Mouse (Mus musculus): ENCODE results near the gene Galnt10. TPM values are rescaled to one million over a fixed set of nuclear protein-coding genes. Genes with fewer than 3 reads are reported as not detected.

Galnt10 gene
- polyA plus RNA-seq, 1 experiment, result 37.0 TPM

GRCm38 (mm10) chr11:57605086-57605485, 40.2 kb upstream of the Galnt10 start:
- Histone ChIP-seq H3K36me3 (ENCODE audit: control insufficient read depth, insufficient read depth, low read length) (no peaks in the 10 kb centered on the region), H3K4me3 (ENCODE audit: low read depth, low read length) (no peak overlapping the region), H3K27me3 (ENCODE audit: control insufficient read depth, insufficient read depth, low read length) (no peaks in the 10 kb centered on the region), H3K27ac (ENCODE audit: insufficient read depth, low read depth, low read length) (no peak overlapping the region), H3K4me1 (ENCODE audit: control insufficient read depth, insufficient read depth, insufficient read length, low read length) (no peaks in the 10 kb centered on the region)
- WGBS, result 65% methylated on average over 5 of the region's 5 CpGs
- TF ChIP-seq POLR2A (IDR thresholded peaks at IDR 0.05; ENCODE audit: low read depth, low read length) (no peak), CTCF (IDR thresholded peaks at IDR 0.05; ENCODE audit: extremely low read depth, insufficient read length, insufficient replicate concordance, low read depth, low read length) (no peak)

GRCm38 (mm10) chr11:57605660-57606059, 39.6 kb upstream of the Galnt10 start:
- Histone ChIP-seq H3K27me3 (ENCODE audit: control insufficient read depth, insufficient read depth, low read length) (no peaks in the 10 kb centered on the region), H3K27ac (ENCODE audit: insufficient read depth, low read depth, low read length) (no peak overlapping the region), H3K4me3 (ENCODE audit: low read depth, low read length) (no peak overlapping the region), H3K4me1 (ENCODE audit: control insufficient read depth, insufficient read depth, insufficient read length, low read length) (no peaks in the 10 kb centered on the region), H3K36me3 (ENCODE audit: control insufficient read depth, insufficient read depth, low read length) (no peaks in the 10 kb centered on the region)
- TF ChIP-seq POLR2A (IDR thresholded peaks at IDR 0.05; ENCODE audit: low read depth, low read length), result no peak
- TF ChIP-seq CTCF (IDR thresholded peaks at IDR 0.05; ENCODE audit: extremely low read depth, insufficient read length, insufficient replicate concordance, low read depth, low read length), result no peak
- WGBS, result 88% methylated on average over 3 of the region's 3 CpGs

GRCm38 (mm10) chr11:57614502-57614901, 30.7 kb upstream of the Galnt10 start:
- TF ChIP-seq POLR2A (IDR thresholded peaks at IDR 0.05; ENCODE audit: low read depth, low read length) (no peak), CTCF (IDR thresholded peaks at IDR 0.05; ENCODE audit: extremely low read depth, insufficient read length, insufficient replicate concordance, low read depth, low read length) (no peak)
- Histone ChIP-seq H3K27ac (ENCODE audit: insufficient read depth, low read depth, low read length) (no peak overlapping the region), H3K36me3 (ENCODE audit: control insufficient read depth, insufficient read depth, low read length) (no peaks in the 10 kb centered on the region), H3K4me1 (ENCODE audit: control insufficient read depth, insufficient read depth, insufficient read length, low read length) (peaks cover 4% of the 10 kb centered on the region; the same call in 1 of the 2 replicates), H3K4me3 (ENCODE audit: low read depth, low read length) (no peak overlapping the region), H3K27me3 (ENCODE audit: control insufficient read depth, insufficient read depth, low read length) (no peaks in the 10 kb centered on the region)
- WGBS, result 85% methylated on average over 9 of the region's 9 CpGs

- Histone ChIP-seq H3K36me3 (ENCODE audit: control insufficient read depth, insufficient read depth, low read length) (no peaks in the 10 kb centered on the region), H3K4me3 (ENCODE audit: low read depth, low read length) (no peak overlapping the region), H3K4me1 (ENCODE audit: control insufficient read depth, insufficient read depth, insufficient read length, low read length) (peaks cover 4% of the 10 kb centered on the region; the same call in 1 of the 2 replicates), H3K27me3 (ENCODE audit: control insufficient read depth, insufficient read depth, low read length) (no peaks in the 10 kb centered on the region), H3K27ac (ENCODE audit: insufficient read depth, low read depth, low read length) (no peak overlapping the region)
- TF ChIP-seq CTCF (IDR thresholded peaks at IDR 0.05; ENCODE audit: extremely low read depth, insufficient read length, insufficient replicate concordance, low read depth, low read length) (no peak), POLR2A (IDR thresholded peaks at IDR 0.05; ENCODE audit: low read depth, low read length) (no peak)
- 68% methylated on average over 9 of the region's 9 CpGs for WGBS
Measured at GRCm38 (mm10) chr11:57615286-57615685, 30.0 kb upstream of the Galnt10 start.

- Histone ChIP-seq H3K4me1 (ENCODE audit: control insufficient read depth, insufficient read depth, insufficient read length, low read length) (peaks cover 4% of the 10 kb centered on the region; the same call in 1 of the 2 replicates), H3K27ac (ENCODE audit: insufficient read depth, low read depth, low read length) (no peak overlapping the region), H3K27me3 (ENCODE audit: control insufficient read depth, insufficient read depth, low read length) (no peaks in the 10 kb centered on the region), H3K4me3 (ENCODE audit: low read depth, low read length) (no peak overlapping the region), H3K36me3 (ENCODE audit: control insufficient read depth, insufficient read depth, low read length) (no peaks in the 10 kb centered on the region)
- WGBS, result 67% methylated on average over 13 of the region's 13 CpGs
- no peak for TF ChIP-seq POLR2A (IDR thresholded peaks at IDR 0.05; ENCODE audit: low read depth, low read length)
- no peak for TF ChIP-seq CTCF (IDR thresholded peaks at IDR 0.05; ENCODE audit: extremely low read depth, insufficient read length, insufficient replicate concordance, low read depth, low read length)
Measured at GRCm38 (mm10) chr11:57615871-57616270, 29.4 kb upstream of the Galnt10 start.

GRCm38 (mm10) chr11:57617526-57618264, 27.5 kb upstream of the Galnt10 start:
- WGBS, result 19% methylated on average over 15 of the region's 15 CpGs
- TF ChIP-seq POLR2A (IDR thresholded peaks at IDR 0.05; ENCODE audit: low read depth, low read length) (no peak), CTCF (IDR thresholded peaks at IDR 0.05; ENCODE audit: extremely low read depth, insufficient read length, insufficient replicate concordance, low read depth, low read length) (peak; percentile 65; the same call in 1 of the 2 replicates)
- Histone ChIP-seq H3K27ac (ENCODE audit: insufficient read depth, low read depth, low read length) (no peak overlapping the region), H3K27me3 (ENCODE audit: control insufficient read depth, insufficient read depth, low read length) (no peaks in the 10 kb centered on the region), H3K4me3 (ENCODE audit: low read depth, low read length) (no peak overlapping the region), H3K36me3 (ENCODE audit: control insufficient read depth, insufficient read depth, low read length) (no peaks in the 10 kb centered on the region), H3K4me1 (ENCODE audit: control insufficient read depth, insufficient read depth, insufficient read length, low read length) (peaks cover 4% of the 10 kb centered on the region; the same call in 1 of the 2 replicates)

GRCm38 (mm10) chr11:57621472-57621871, 23.8 kb upstream of the Galnt10 start:
- Histone ChIP-seq H3K27me3 (ENCODE audit: control insufficient read depth, insufficient read depth, low read length) (no peaks in the 10 kb centered on the region), H3K36me3 (ENCODE audit: control insufficient read depth, insufficient read depth, low read length) (no peaks in the 10 kb centered on the region), H3K4me1 (ENCODE audit: control insufficient read depth, insufficient read depth, insufficient read length, low read length) (peaks cover 8% of the 10 kb centered on the region; the same call in 1 of the 2 replicates), H3K4me3 (ENCODE audit: low read depth, low read length) (no peak overlapping the region), H3K27ac (ENCODE audit: insufficient read depth, low read depth, low read length) (no peak overlapping the region)
- WGBS, result 83% methylated on average over 3 of the region's 3 CpGs
- TF ChIP-seq CTCF (IDR thresholded peaks at IDR 0.05; ENCODE audit: extremely low read depth, insufficient read length, insufficient replicate concordance, low read depth, low read length) (no peak), POLR2A (IDR thresholded peaks at IDR 0.05; ENCODE audit: low read depth, low read length) (no peak)
